Mouse (Mus musculus) urinary bladder, adult 2 months (tissue): ENCODE results near the gene Lce1h. TPM values are rescaled to one million over a fixed set of nuclear protein-coding genes. Genes with fewer than 3 reads are reported as not detected.

Experiments
- DNase-seq: peaks from one replicate; pipeline ENCODE4 v3.0.0; 2022; ENCODE audit warnings: low spot score
- polyA plus RNA-seq: library from polyadenylated mRNA; depleted of rRNA; stranded (reverse); fragments of >200 nt; gene quantifications from 2 replicates; pipeline ENCODE4 v1.2.3, GENCODE M21; 2012; rRNA removed

Lce1h gene
- not detected in 2 replicates for polyA plus RNA-seq

DNA sequence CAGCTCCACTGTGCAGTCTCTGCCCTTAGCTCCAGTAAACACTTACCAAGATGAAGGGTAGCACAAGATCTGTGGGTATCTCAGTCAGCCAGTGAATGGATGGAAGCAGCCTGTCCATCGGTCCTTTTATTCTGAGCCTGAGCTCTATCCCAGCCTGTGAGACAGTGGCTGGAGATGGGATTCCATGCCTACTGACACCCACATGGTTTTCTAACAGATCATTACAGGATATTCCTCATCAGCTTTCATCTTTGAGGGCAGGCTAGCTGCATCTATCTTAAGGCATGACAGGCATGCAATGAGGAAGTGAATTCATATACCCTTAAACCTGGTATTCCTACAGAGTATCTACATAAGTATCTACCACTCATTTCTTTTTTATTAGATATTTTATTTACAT, at the start of gene Lce1h:
TSS of gene Lce1h (minus strand) at position 101 of the 400 bp plus-strand sequence.
- no peak for DNase-seq

DNA sequence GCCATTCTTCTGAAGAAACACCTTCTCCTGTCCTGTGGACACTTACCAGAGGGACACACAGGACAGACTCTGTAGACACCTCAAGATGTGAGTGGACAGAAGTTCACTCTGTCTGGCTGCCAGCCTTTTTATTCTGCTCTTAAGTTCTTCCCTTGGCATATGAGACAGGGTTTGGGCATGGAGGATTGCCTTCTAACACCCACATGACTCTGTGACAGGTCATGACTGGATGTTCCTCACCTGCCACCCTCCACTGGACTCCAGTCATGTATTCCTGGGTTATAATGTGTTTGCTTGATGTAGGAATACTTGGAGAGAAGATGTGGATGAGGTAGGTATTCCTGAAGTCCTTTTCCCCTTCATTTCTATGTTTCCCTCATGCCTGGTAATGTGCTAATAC, 42.9 kb upstream of the Lce1h start, which contains the start of gene Lce1k:
TSS of gene Lce1k (minus strand) at position 101 of the 400 bp plus-strand sequence.
- DNase-seq = no peak

DNA sequence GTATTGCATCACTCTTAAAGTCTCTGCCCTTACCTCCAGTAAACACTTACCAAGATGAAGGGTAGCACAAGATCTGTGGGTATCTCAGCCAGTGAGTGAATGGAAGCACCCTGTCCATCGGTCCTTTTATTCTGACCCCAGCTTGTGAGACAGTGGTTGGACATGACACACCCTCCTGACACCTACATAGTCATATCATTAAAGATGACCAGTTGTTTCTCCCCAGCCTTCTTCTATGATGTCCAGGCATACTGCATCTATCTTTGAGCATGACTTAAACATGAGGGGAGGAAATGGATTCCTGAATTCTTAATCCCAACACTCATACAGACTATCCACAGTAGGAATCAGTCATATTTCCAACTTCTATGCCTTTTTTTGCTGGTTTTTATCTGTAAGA, 25.5 kb upstream of the Lce1h start, which contains the start of gene Lce1j:
TSS of gene Lce1j (minus strand) at position 101 of the 400 bp plus-strand sequence.
- DNase-seq = no peak

DNA sequence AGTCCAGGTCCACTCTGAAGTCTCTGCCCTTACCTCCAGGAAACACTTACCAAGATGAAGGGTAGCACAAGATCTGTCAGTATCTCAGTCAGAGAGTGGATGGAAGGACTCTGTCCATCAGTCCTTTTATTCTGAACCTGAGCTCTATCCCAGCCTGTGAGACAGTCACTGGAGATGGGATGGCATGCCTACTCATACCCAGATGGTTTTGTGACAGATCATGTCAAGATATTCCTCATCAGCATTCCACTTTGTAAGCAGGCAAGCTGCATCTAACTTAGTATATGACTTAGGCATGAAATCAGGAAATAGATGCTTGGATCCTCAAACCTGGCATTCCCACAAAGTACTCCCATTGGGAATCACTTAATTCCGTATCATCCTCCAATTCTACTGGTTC, 13.9 kb upstream of the Lce1h start, which contains the start of gene Lce1i:
TSS of gene Lce1i (minus strand) at position 101 of the 400 bp plus-strand sequence.
- no peak for DNase-seq

DNA sequence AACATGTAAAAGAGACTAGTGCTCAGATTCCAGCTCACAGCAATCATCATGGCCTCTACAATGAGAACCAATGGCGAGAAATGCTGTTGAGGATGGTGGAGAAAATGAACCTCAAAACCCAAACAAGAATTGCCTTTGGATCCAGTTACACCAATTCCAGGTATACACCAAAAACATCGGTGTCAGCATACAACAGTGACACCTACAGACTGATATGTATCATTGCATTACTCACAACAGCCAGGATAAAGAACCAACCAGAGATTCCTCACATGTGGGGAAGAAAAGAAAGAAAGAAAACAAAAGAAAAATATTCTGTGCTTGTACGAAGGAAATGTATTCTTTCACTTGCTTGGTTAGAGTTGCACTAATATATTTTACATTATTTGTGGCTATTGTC, 6.7 kb upstream of the Lce1h start:
- DNase-seq = no peak

DNA sequence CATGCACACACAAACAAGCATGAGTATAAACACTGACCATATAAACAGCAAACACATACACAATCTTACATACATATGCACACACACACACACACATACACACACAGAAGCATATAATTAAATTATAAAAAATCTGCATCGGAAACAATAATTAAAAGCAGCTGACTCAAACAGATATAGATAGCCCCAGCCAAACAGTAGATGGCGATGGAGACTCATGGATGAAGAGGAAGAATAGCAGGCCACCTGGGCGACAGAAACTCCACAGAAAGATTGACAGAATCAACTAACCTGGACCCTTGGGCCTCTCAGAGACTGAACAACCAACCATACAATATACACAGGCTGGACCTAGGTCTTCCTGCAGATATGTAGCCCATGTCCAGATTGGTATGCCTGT, 11.7 kb downstream of the Lce1h start:
- no peak for DNase-seq

DNA sequence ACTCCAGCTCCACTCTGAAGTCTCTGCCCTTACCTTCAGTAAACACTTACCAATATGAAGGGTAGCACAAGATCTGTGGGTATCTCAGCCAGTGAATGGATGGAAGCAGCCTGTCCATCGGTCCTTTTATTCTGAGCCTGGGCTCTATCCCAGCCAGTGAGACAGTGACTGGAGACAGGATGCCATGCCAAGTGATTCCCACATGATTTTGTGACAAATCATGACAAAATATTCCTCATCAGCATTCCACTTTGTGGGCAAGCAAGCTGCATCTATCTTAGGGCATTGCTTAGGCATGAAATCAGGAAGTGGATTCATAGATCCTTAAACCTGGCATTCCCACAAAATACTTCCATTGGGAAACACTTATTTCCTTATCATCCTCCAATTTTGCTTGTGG, 12.6 kb downstream of the Lce1h start, which contains the start of gene Lce1g:
TSS of gene Lce1g (minus strand) at position 101 of the 400 bp plus-strand sequence.
- DNase-seq = no peak

DNA sequence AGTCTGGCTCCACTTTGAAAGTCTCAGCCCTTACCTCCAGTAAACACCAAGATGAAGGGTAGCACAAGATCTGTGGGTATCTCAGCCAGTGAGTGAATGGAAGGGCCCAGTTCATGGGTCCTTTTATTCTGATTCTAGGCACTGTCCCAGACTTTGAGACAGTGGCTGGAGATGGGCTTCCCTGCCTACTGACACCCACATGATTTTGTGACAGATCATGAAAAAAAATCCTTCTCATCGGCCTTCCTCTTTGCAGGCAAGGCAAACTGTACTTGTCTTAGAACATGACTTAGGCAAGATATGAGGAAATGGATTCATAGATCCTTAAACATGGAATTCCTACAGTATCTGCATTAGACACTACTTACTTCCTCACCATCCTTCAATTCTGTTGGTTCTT, 25.9 kb downstream of the Lce1h start, which contains the start of gene Gm38119:
TSS of gene Gm38119 (minus strand) at position 101 of the 400 bp plus-strand sequence.
- no peak for DNase-seq

DNA sequence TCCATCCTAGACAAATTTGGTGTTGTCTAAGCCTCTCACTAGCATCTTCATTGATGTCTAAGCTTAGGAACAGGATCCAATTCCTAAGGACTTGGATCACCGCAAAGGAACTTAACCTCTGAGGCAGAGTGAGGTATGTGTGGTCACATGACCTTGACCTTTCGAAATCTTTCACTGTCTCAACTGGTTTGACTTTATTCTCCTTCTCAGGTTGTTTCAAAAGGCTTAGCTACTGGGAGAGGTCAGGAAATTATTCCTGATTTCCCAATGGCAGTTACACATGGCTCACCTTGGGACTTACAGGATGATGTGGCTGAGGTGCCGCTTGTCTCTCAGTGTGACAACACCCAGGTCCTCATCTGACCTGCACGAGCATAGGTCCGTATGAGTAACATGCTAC, 42.2 kb downstream of the Lce1h start:
- DNase-seq = no peak

DNA sequence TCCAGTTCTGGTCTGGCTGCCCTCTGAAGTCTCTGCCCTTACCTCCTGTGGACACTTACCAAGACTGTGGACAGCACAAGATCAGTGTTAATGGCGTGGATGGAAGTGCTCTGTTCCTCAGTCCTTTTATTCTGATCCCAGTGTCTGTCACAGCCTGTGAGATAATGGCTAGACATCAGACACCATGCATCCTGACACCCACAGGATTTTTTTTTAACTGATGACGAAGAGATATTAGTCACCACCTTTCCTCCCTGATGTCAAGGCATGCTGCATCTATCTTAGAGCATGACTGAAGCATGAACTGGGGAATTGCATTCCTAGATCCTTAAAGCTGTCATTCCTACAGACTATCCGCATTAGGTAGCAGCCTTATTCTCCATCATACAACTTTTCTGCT, 44.6 kb downstream of the Lce1h start, which contains the start of gene Lce1f:
TSS of gene Lce1f (minus strand) at position 101 of the 400 bp plus-strand sequence.
- DNase-seq = no peak

DNA sequence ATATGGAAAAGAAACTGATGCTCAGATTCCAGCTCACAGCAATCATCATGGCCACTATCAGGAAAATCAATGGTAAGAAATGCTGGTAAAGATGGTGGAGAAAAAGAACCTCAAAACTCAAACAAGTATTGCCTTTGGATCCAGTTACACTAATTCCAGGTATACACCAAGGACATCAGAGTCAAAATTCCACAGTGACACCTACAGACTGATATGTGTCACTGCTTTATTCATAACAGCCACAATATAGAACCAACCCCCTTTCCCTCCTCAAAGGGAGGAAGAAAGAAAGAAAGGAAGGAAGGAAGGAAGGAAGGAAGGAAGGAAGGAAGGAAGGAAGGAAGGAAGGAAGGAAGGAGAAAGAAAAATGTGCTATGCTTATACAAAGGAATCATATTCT, 49.7 kb downstream of the Lce1h start:
- no peak for DNase-seq

Other genes with a start within 250 kb of the Lce1h start
- not detected in 2 replicates for gene 2310046K23Rik, start 230.6 kb downstream of the Lce1h start, polyA plus RNA-seq
- gene Ivl, start 191.3 kb downstream of the Lce1h start, polyA plus RNA-seq = 233 and 291 TPM in 2 replicates
- gene Smcp, start 176.1 kb downstream of the Lce1h start, polyA plus RNA-seq = 0.18 TPM in 1 of 2 replicates, not detected in the other
- not detected in 2 replicates for gene 2210017I01Rik, start 157.6 kb downstream of the Lce1h start, polyA plus RNA-seq
- gene Lce6a, start 143.4 kb downstream of the Lce1h start, polyA plus RNA-seq = 1.2 and 1.3 TPM in 2 replicates
- gene Lce1a1, start 116.8 kb downstream of the Lce1h start, polyA plus RNA-seq = not detected in 2 replicates
- not detected in 2 replicates for gene Lce1b, start 108.1 kb downstream of the Lce1h start, polyA plus RNA-seq
- not detected in 2 replicates for gene Lce1a2, start 94.8 kb downstream of the Lce1h start, polyA plus RNA-seq
- 0.15 and 0.33 TPM in 2 replicates for gene Lce1c, start 85.8 kb downstream of the Lce1h start, polyA plus RNA-seq
- gene Lce1d, start 77.9 kb downstream of the Lce1h start, polyA plus RNA-seq = not detected in 2 replicates
- not detected in 2 replicates for gene Lce1e, start 56.0 kb downstream of the Lce1h start, polyA plus RNA-seq
- not detected in 2 replicates for gene Lce1f, start 44.7 kb downstream of the Lce1h start, polyA plus RNA-seq
- gene Gm38119, start 26.0 kb downstream of the Lce1h start, polyA plus RNA-seq = not detected in 2 replicates
- not detected in 2 replicates for gene Lce1g, start 12.7 kb downstream of the Lce1h start, polyA plus RNA-seq
- gene Lce1i, start 13.8 kb upstream of the Lce1h start, polyA plus RNA-seq = not detected in 2 replicates
- gene Lce1j, start 25.4 kb upstream of the Lce1h start, polyA plus RNA-seq = not detected in 2 replicates
- gene Lce1k, start 42.8 kb upstream of the Lce1h start, polyA plus RNA-seq = not detected in 2 replicates
- not detected in 2 replicates for gene Kprp, start 62.2 kb upstream of the Lce1h start, polyA plus RNA-seq
- not detected in 2 replicates for gene Lce1l, start 86.2 kb upstream of the Lce1h start, polyA plus RNA-seq
- gene 2310050C09Rik, start 105.2 kb upstream of the Lce1h start, polyA plus RNA-seq = not detected in 2 replicates
- gene Lce3a, start 161.2 kb upstream of the Lce1h start, polyA plus RNA-seq = not detected in 2 replicates
- gene Lce3b, start 167.9 kb upstream of the Lce1h start, polyA plus RNA-seq = not detected in 2 replicates
- not detected in 2 replicates for gene Lce3c, start 179.4 kb upstream of the Lce1h start, polyA plus RNA-seq
- not detected in 2 replicates for gene Lce3d, start 192.3 kb upstream of the Lce1h start, polyA plus RNA-seq
- not detected in 2 replicates for gene Lce3e, start 202.0 kb upstream of the Lce1h start, polyA plus RNA-seq
- not detected in 2 replicates for gene Lce3f, start 227.2 kb upstream of the Lce1h start, polyA plus RNA-seq